Mouse (Mus musculus) spleen, postnatal 14 days (tissue): ENCODE results near the gene Krt39.

ENCODE experiments used
- DNase-seq, 2 experiments: peaks; one replicate each; pipeline ENCODE4 v3.0.0; 2021 to 2022; ENCODE audit warnings: low spot score in 2 of 2

Gene Krt39

GRCm38 (mm10) chr11:99471946-99472345, 49.2 kb downstream of the Krt39 start:
- DNase-seq: no peak

- DNase-seq: no peak
These were observed 51.9 kb downstream of the Krt39 start for GRCm38 (mm10) chr11:99469228-99469627.

- DNase-seq: no peak
These were observed 52.6 kb downstream of the Krt39 start for GRCm38 (mm10) chr11:99468566-99468965.

- DNase-seq: no peak
These were observed 54.8 kb downstream of the Krt39 start for GRCm38 (mm10) chr11:99466316-99466715.

- DNase-seq: peak in 1 of 2 experiments; percentile 48
These were observed 56.3 kb downstream of the Krt39 start for GRCm38 (mm10) chr11:99464836-99465235.
